Mouse (Mus musculus) gonadal fat pad, adult 2 months (tissue): Measurements from ENCODE around the gene Ubxn10. TPM values are rescaled to one million over a fixed set of nuclear protein-coding genes. Genes with fewer than 3 reads are reported as not detected.

ENCODE experiments used
- DNase-seq: peaks from one replicate; pipeline ENCODE4 v3.0.0-alpha.2; 2012; ENCODE audit warnings: low read depth
- polyA plus RNA-seq: library from polyadenylated mRNA; depleted of rRNA; stranded (reverse); fragments of >200 nt; gene quantifications from 2 replicates; pipeline ENCODE4 v1.2.3, GENCODE M21; 2012

The Ubxn10 gene
- polyA plus RNA-seq, 1 experiment, result 5.3 TPM

- DNase-seq, result no peak
Observed at GRCm38 (mm10) chr4:138701111-138701510, 35.9 kb downstream of the Ubxn10 start.

GRCm38 (mm10) chr4:138700184-138700982 is 36.6 kb downstream of the Ubxn10 start:
- no peak for DNase-seq

DNA sequence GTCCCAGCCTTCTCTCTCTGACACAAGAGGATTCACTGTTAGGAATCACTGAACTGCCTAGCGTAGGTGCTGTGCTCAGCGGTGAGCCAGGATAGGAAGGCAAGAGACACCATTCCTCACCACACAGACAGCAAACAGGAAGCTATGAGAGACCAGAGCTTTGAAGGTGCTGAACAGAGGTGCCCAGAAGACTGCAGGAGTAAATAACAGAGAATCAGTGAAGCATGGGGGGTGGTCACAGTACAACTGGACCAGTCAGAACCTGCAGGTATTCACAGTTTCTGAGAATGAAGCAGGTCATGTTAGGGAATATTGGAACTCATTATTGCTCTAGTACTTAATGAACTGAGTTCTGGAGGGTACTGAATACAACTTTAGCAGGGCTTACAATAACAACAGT is 38.7 kb downstream of the Ubxn10 start:
- no peak for DNase-seq

- DNase-seq, result no peak
Observed at GRCm38 (mm10) chr4:138697166-138697860, 39.7 kb downstream of the Ubxn10 start.

DNA sequence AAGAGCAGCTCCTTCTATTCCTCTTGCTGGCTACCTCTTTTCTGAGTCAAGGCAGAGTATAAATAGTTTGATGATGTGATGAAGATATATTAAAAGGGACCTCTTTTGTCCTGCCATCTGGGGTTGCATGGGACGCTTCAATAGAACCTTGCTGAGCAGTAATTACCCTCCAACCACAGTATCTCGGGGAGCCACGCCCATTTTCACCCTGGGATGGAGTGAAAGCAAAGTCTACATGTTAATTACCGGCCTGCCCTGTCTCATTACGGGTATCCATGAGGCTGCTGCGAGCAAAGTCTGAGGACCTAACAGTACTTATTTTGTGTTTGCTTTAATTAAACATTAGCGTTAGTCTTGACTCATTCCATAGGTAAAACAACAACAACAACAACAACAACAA is 40.2 kb downstream of the Ubxn10 start:
- no peak for DNase-seq

DNA sequence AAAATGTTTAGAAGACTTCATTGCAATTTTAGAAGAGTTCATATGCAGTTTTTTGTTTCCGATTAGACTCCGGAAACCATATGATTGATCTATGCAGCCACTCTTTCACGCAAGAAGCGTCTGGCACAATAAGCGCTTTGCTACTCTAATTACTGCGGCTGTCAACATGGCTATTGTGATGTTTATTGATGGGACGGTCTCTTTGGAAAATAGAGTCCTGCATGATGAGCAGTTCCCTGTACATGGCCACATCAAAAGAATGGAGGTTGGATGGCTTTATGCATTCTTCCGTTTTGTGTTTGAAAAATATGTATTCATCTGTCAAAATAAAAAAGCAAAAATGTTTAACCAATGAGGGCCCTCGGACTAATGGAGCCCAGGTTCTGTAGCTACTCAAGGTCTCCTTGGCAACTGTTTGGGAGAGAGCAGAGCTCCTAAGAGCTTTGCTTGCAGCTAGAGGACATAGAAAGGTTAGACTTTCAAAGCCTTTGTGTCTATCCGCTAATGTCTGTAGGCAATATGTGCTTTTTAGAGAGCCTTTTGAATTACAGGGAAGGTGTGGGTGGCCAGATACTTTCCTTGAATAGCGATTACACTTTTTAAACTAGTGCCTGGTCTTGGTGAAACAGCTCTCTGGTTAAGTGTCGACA is 43.8 kb downstream of the Ubxn10 start:
- no peak for DNase-seq

GRCm38 (mm10) chr4:138691443-138692181 is 45.4 kb downstream of the Ubxn10 start:
- DNase-seq, result no peak

DNA sequence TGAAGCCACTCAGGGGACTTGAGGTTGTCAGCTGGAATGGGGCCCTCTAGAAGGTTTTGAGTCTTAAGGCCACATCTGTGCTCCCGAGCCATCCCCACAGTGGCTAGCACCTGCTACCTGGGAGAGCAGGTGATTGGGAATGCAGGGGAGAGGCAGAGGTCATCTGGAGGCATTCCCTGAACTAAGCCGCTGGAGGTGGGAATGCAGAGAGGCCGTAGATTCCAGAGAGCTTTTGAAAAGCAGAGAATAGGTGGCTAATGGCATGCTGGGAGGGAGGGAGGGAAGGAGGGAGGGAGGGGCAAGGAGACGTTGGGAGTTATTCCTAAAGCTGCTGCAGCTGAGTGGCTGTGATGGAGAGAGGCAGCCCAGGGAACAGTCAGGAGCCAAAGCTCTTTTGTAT is 46.4 kb downstream of the Ubxn10 start:
- DNase-seq, result no peak

GRCm38 (mm10) chr4:138689094-138689512 is 47.9 kb downstream of the Ubxn10 start:
- no peak for DNase-seq

GRCm38 (mm10) chr4:138685813-138686212 is 51.2 kb downstream of the Ubxn10 start:
- no peak for DNase-seq

- no peak for DNase-seq
Observed at GRCm38 (mm10) chr4:138682760-138683159, 54.2 kb downstream of the Ubxn10 start.

- no peak for DNase-seq
Observed at GRCm38 (mm10) chr4:138680124-138680523, 56.8 kb downstream of the Ubxn10 start.

GRCm38 (mm10) chr4:138677579-138677978 is 59.4 kb downstream of the Ubxn10 start:
- DNase-seq, result no peak

- DNase-seq, result no peak
Observed at GRCm38 (mm10) chr4:138676480-138676879, 60.5 kb downstream of the Ubxn10 start.

DNA sequence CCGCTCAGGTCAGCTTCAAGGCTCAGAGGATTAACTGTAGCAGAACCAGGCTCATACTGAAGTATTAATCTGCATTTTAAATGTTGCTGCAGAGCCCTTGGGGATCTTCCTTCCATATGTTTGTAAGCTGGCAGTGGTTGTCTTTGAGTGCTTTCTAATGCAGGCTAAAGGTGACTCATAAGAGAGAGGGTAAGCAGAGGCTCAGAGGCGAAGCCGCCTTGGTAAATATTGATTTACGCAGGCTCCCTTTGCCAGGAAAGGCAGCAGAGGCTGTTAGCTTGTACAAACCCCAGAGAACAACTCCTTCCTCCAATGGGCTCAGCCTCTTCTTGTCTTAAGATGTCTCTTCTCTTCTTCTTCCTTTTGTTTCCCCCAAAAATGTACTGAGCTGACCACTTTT is 64.8 kb downstream of the Ubxn10 start:
- DNase-seq, result no peak

GRCm38 (mm10) chr4:138670093-138670889 is 66.7 kb downstream of the Ubxn10 start:
- DNase-seq, result no peak

DNA sequence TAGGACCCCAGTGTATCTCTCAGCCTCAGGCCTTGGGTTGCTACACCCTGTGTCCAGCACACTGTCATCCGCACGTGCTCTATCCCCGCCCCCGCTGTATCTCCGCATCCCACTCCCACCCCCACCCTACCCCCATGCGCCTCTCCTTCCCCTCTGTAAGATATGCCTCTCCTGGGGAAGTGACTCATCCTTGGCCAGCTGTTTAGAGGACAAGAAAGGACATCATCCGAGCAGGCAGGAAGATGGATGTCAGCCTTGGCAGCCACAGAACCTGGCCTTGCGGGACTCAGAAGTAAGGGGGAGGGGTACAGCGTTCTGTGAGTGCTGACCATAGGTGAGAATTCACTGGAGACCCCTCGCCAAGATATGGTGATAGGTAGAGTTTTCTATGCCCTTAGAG is 70.4 kb downstream of the Ubxn10 start:
- DNase-seq, result no peak

- no peak for DNase-seq
Observed at GRCm38 (mm10) chr4:138659936-138660602, 76.9 kb downstream of the Ubxn10 start.
